Mouse (Mus musculus) CD4-positive helper T cell, adult 2 months (primary cell): Measurements from ENCODE around the gene Rnf208.

ENCODE experiments used
- DNase-seq: peaks from one replicate; pipeline ENCODE4 v3.0.0-alpha.2; 2012; ENCODE audit warnings: low read depth, missing footprints, low spot score

Gene Rnf208

GRCm38 (mm10) chr2:25242101-25242506, at the start of gene Rnf208, which contains the start of gene Cysrt1:
Gene Rnf208 (plus strand): TSS chr2:25242255.
Gene Cysrt1 (minus strand): TSS chr2:25242452.
- DNase-seq = peak; percentile 46

GRCm38 (mm10) chr2:25193330-25193770, 48.7 kb upstream of the Rnf208 start:
- DNase-seq = peak; percentile 88

- DNase-seq = no peak
Measured at GRCm38 (mm10) chr2:25194006-25194405, 48.0 kb upstream of the Rnf208 start.

- peak; percentile 55 for DNase-seq
Measured at GRCm38 (mm10) chr2:25194486-25195171, 47.4 kb upstream of the Rnf208 start.

GRCm38 (mm10) chr2:25195211-25196156, 46.6 kb upstream of the Rnf208 start:
- DNase-seq = peak; percentile 83

GRCm38 (mm10) chr2:25196172-25196954, 45.7 kb upstream of the Rnf208 start, which contains the start of gene Tor4a:
Gene Tor4a (minus strand): TSS chr2:25196886.
- peak; percentile 88 for DNase-seq

GRCm38 (mm10) chr2:25197191-25197590, 44.9 kb upstream of the Rnf208 start:
- DNase-seq = no peak

GRCm38 (mm10) chr2:25197946-25198345, 44.1 kb upstream of the Rnf208 start:
- DNase-seq = no peak

- DNase-seq = no peak
Measured at GRCm38 (mm10) chr2:25200631-25201030, 41.4 kb upstream of the Rnf208 start.

GRCm38 (mm10) chr2:25203631-25204214, 38.3 kb upstream of the Rnf208 start:
- no peak for DNase-seq

GRCm38 (mm10) chr2:25207593-25207992, 34.5 kb upstream of the Rnf208 start:
- no peak for DNase-seq

GRCm38 (mm10) chr2:25210686-25211085, 31.4 kb upstream of the Rnf208 start:
- no peak for DNase-seq

GRCm38 (mm10) chr2:25211121-25211670, 30.9 kb upstream of the Rnf208 start, which contains the start of gene Nelfb:
Gene Nelfb (minus strand): TSS chr2:25211489.
- peak; percentile 90 for DNase-seq

- no peak for DNase-seq
Measured at GRCm38 (mm10) chr2:25213266-25213865, 28.7 kb upstream of the Rnf208 start.

GRCm38 (mm10) chr2:25214444-25214843, 27.6 kb upstream of the Rnf208 start, which contains the start of gene Stpg3:
Gene Stpg3 (minus strand): TSS chr2:25214637.
- no peak for DNase-seq

GRCm38 (mm10) chr2:25217666-25218065, 24.4 kb upstream of the Rnf208 start:
- no peak for DNase-seq

GRCm38 (mm10) chr2:25218445-25218844, 23.6 kb upstream of the Rnf208 start, which contains the start of gene Fam166a:
Gene Fam166a (plus strand): TSS chr2:25218745.
- no peak for DNase-seq

- no peak for DNase-seq
Measured at GRCm38 (mm10) chr2:25221331-25221772, 20.7 kb upstream of the Rnf208 start.

GRCm38 (mm10) chr2:25223681-25224491, 18.2 kb upstream of the Rnf208 start:
- no peak for DNase-seq
